Mouse (Mus musculus) olfactory bulb, adult 2 months (tissue): ENCODE results near the gene Per2.

ENCODE experiments used
- CTCF ChIP-seq: fragments of 200-500 bp; IDR thresholded peaks from 2 replicates; pipeline ENCODE4 v1.5.1; 2012; ENCODE audit warnings: low read depth, mild to moderate bottlenecking, low read length, moderate library complexity; ENCODE audit not compliant: insufficient read depth
- POLR2A ChIP-seq: fragments of 200-500 bp; IDR thresholded peaks from 2 replicates; pipeline ENCODE4 v1.6.1; 2012; ENCODE audit warnings: mild to moderate bottlenecking, low read depth, low read length, moderate library complexity; ENCODE audit not compliant: insufficient read depth

GRCm38 (mm10) chr1:91414903-91415302, 44.2 kb downstream of the Per2 start:
- TF ChIP-seq CTCF: no peak
- TF ChIP-seq POLR2A: no peak
